Mouse (Mus musculus) liver (tissue): ENCODE results near the gene Vmn2r28.
"Not testable (repeated sequence)": the region's sequence is repeated elsewhere in the genome, so short reads cannot be mapped to it uniquely, and the experiment has no call there.

Experiments used
- DNase-seq: peaks from one replicate; pipeline ENCODE4 v3.0.0-alpha.2; 2020; ENCODE audit warnings: mixed read lengths

Gene Vmn2r28

GRCm38 (mm10) chr7:5493856-5494255, at the start of gene Vmn2r28:
Gene Vmn2r28, minus strand, starts transcription at chr7:5493956.
- not testable (repeated sequence) for DNase-seq

DNA sequence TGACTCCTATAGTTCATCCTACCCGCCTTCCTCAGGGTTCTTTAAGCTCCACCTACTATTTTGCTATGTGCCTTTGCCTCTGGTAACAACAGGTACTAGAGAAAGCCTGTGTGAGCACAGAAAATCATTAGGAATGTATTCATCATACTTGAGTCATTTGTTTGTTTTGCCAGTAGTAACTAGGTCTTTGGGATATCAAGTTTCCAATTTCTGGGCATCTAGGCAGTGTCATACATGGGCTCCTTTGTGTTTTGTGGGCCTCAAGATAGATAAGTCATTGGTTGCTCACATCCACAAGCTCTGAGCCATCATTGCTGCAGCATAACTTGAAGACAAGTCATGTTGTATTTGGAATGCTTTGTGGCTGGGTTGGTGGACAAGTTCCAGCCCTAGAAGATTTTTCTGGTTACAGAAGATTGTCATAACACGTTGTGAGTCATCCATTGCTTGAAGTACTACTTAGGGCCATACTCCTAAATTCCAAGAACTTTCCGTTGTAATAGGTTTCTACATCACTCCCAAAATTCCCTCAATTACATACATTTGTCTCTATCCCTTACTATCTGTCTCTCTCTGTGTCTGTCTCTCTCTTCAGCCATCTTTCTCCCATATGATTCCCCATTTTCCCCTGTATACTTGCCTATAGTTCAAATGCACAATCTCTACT, 47.1 kb upstream of the Vmn2r28 start:
- not testable (repeated sequence) for DNase-seq

DNA sequence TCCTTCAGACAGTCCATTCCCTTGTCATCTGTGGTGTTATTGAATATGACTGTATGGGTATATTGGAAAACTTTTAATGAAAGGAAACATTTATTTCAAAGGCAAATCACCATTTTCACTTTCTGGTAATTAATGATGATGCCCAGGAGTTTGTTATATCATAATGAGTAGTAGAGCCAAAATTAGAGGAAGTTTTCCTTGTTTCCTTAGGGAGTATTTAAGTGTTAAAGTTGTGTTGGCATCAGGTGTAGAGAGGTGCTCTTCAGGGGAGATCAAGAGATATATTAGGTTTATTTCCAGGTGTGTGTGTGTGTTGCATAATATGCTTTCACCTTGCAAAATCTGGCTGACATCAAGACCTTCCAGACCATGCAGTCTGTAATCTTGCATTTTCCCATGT, 37.1 kb downstream of the Vmn2r28 start, which contains the start of gene Vmn1r59:
Gene Vmn1r59 (minus strand): TSS at position 101 of the 400 bp plus-strand sequence.
- no peak for DNase-seq

- not testable (repeated sequence) for DNase-seq
These were observed 39.7 kb downstream of the Vmn2r28 start for GRCm38 (mm10) chr7:5454011-5454410.

DNA sequence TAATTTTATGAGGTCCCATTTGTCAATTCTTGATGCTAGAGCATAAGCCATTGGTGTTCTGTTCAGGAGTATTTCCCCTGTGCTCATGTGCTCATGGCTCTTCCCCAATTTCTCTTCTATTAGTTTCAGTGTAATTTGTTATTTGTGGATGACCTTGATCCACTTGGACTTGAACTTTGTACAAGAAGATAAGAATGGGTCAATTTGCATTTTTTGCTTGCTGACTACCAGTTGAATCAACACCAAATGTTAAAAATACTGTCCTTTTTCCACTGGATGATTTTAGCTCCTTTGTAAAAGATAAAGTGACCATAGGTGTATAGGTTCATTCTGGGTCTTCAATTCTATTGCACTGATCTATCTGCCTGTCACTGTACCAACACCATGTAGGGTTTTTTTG, 45.1 kb downstream of the Vmn2r28 start:
- no peak for DNase-seq
